Mouse (Mus musculus) kidney, embryonic 15.5 days (tissue): ENCODE measurements around the gene Pde8a. TPM values are rescaled to one million over a fixed set of nuclear protein-coding genes. Genes with fewer than 3 reads are reported as not detected.

Experiments used
- ATAC-seq: fragments of 200-750 bp; cut with Nextera tagmentation; replicated peaks from 2 replicates; pipeline ENCODE4 v1.8.0; 2017; ENCODE audit warnings: moderate TSS enrichment; ENCODE audit not compliant: low FRiP score
- H3K27ac ChIP-seq: fragments of 300-500 bp; sonication (generic); 2 replicates; pipeline ENCODE4 v1.5.1; 2015; ENCODE audit warnings: mild to moderate bottlenecking, inconsistent platforms
- H3K27me3 ChIP-seq: fragments of 300-500 bp; sonication (generic); 2 replicates; pipeline ENCODE4 v1.6.1; 2015; ENCODE audit warnings: inconsistent platforms
- H3K36me3 ChIP-seq: fragments of 300-500 bp; sonication (generic); 2 replicates; pipeline ENCODE4 v1.6.1; 2015; ENCODE audit warnings: inconsistent platforms
- H3K4me1 ChIP-seq: fragments of 300-500 bp; sonication (generic); 2 replicates; pipeline ENCODE4 v1.6.1; 2015; ENCODE audit warnings: inconsistent platforms
- H3K4me2 ChIP-seq: fragments of 300-500 bp; sonication (generic); 2 replicates; pipeline ENCODE4 v1.6.1; 2015; ENCODE audit warnings: moderate library complexity, mild to moderate bottlenecking, inconsistent platforms
- H3K4me3 ChIP-seq: fragments of 300-500 bp; sonication (generic); replicated peaks from 2 replicates; pipeline ENCODE4 v1.5.1; 2015; ENCODE audit warnings: mild to moderate bottlenecking, inconsistent platforms
- H3K9ac ChIP-seq: fragments of 300-500 bp; sonication (generic); 2 replicates; pipeline ENCODE4 v1.6.1; 2015; ENCODE audit warnings: mild to moderate bottlenecking, inconsistent platforms
- H3K9me3 ChIP-seq: fragments of 300-500 bp; sonication (generic); replicated peaks from 2 replicates; pipeline ENCODE4 v1.6.1; 2016; ENCODE audit warnings: inconsistent platforms
- WGBS: fragments of 180-500 bp; shearing (Covaris S2); methylation state at CpG from one replicate; pipeline ENCODE4 v1.1.7; 2015; ENCODE audit warnings: mixed read lengths; 5-methylcytosine and 5-hydroxymethylcytosine counted together
- polyA plus RNA-seq: library from polyadenylated mRNA; unstranded; fragments of >200 nt; fragmentation: Nextera tagmentation; extraction: Ambion mirVana; gene quantifications from 2 replicates; pipeline ENCODE4 v1.2.1, GENCODE M21; 2015

Pde8a gene
- polyA plus RNA-seq, 1 experiment from 2014 or later = 5.7 TPM

DNA sequence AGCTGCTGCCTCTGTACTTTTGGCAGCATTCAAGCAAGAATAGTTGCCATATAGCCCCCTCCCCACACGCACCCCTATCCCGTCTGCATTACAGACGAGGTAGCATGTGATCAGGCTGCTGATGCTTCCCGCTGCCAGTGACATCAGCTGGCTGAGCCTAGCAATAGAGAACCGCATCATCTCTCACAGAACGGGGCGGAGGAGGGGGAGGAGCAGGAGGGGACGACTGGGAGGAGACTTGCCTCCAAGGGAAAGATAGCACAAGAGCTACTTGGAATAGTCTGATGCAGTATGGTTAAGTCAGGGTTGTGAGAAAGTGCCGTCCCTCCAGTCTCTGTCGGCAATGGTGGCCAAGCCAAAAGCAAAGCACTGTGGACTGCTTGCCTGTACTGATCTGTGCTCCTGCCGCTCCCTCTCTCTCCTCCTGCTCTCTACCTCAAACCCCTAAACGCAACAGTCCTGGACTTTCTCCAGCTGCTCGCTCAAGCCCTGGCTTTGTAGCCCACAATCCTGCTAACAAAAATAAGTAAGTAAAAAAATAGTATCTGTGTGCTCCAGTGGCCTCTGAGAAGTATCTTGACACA, 159.0 kb downstream of the Pde8a start:
- H3K9ac ChIP-seq = no peak overlapping the region
- H3K27ac ChIP-seq = no peak overlapping the region
- peak overlapping the region; percentile 41 for H3K4me2 ChIP-seq
- no peaks in the 10 kb centered on the region for H3K36me3 ChIP-seq
- H3K9me3 ChIP-seq = no peaks in the 10 kb centered on the region
- no peak overlapping the region for H3K4me3 ChIP-seq
- no peaks in the 10 kb centered on the region for H3K4me1 ChIP-seq
- peak; percentile 52; the same call in 1 of the 2 replicates for ATAC-seq
- WGBS = 7% methylated on average over 13 of the region's 13 CpGs
- H3K27me3 ChIP-seq = peaks cover 12% of the 10 kb centered on the region

DNA sequence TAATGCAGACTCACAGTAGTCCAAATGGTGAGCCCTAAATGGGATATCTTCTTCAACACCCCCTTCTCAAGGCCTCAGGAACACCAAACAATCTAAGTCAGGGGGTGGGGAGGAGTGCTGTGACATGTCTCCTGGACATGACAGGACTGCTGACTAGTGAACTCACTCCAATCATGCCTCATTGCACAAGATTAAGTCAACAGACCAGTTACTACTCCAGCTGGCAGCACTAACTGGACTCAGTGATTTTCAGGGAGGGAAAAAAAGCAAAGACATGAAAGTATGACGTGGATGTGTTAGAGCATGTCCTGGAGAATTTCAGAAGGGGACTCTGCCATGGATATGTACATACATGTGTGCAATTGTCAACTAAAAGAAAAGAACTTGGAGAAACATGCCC, 166.0 kb downstream of the Pde8a start:
- Histone ChIP-seq H3K27ac (no peak overlapping the region), H3K36me3 (no peaks in the 10 kb centered on the region), H3K9ac (no peak overlapping the region), H3K4me2 (no peak overlapping the region), H3K4me3 (no peak overlapping the region), H3K27me3 (no peaks in the 10 kb centered on the region), H3K4me1 (no peaks in the 10 kb centered on the region), H3K9me3 (no peaks in the 10 kb centered on the region)
- ATAC-seq = 0 out of 2 replicates have a peak, but pooled peaks have one; percentile 43
- 57% methylated on average over 1 of the region's 1 CpGs for WGBS

Other genes starting within 250 kb of the Pde8a start
- 14.1 and 16.2 TPM in 2 replicates for gene Zfp592, start 219.9 kb upstream of the Pde8a start, polyA plus RNA-seq
- 0.42 and 0.54 TPM in 2 replicates for gene Alpk3, start 156.0 kb upstream of the Pde8a start, polyA plus RNA-seq
- 0.13 and 0.49 TPM in 2 replicates for gene Slc28a1, start 98.8 kb upstream of the Pde8a start, polyA plus RNA-seq
- gene Rps17, start 131.7 kb downstream of the Pde8a start, polyA plus RNA-seq = 1,359 and 1,501 TPM in 2 replicates
- gene Cpeb1, start 241.9 kb downstream of the Pde8a start, polyA plus RNA-seq = 0.87 and 1.9 TPM in 2 replicates